ENCODE assay signal across 30 mouse cellular contexts in genomic region chr1:90939980-90940379, GRCm38 (mm10). TPM values are rescaled to one million over a fixed set of nuclear protein-coding genes. Genes with fewer than 3 reads are reported as not detected.
"Had no signal": no experiment of that assay in that cellular context is flagged by ENCODE, and none has a peak within 500 bp of the region (broad histone marks: within the 10 kb centered on the region; RNA-seq: fewer than 3 reads in every experiment).

No protein-coding gene starts in this region.

- H3K27ac ChIP-seq: kidney, postnatal 0 days; layer of hippocampus, adult 2 months; limb, embryonic 10.5 days; limb, embryonic 13.5 days; liver, embryonic 12.5 days; liver, embryonic 15.5 days; lung, embryonic 15.5 days; neural tube, embryonic 12.5 days; neural tube, embryonic 15.5 days; stomach, postnatal 0 days had no signal

- H3K9ac ChIP-seq: limb, embryonic 13.5 days; liver, embryonic 12.5 days; liver, embryonic 15.5 days; lung, embryonic 15.5 days; neural tube, embryonic 12.5 days; neural tube, embryonic 15.5 days had no signal

- DNase-seq: kidney, postnatal 25 days; layer of hippocampus, adult 9-11 months; liver; lung, adult 18-20 months; lung, postnatal 10 days; lung, postnatal 36 days; midbrain, embryonic 14.5 days; right cerebral cortex, adult 18-20 months; right cerebral cortex, postnatal 14 days; right cerebral cortex, postnatal 4 days; thymus, adult 2 months; thymus, postnatal 14 days; thymus, postnatal 4 days had no signal

- H3K9me3 ChIP-seq: limb, embryonic 10.5 days; limb, embryonic 13.5 days; liver, embryonic 12.5 days; liver, embryonic 15.5 days; lung, embryonic 15.5 days; megakaryocyte, embryonic 14.5 days; neural tube, embryonic 12.5 days; neural tube, embryonic 15.5 days had no signal

- H3K4me3 ChIP-seq: layer of hippocampus, adult 2 months; limb, embryonic 10.5 days; limb, embryonic 13.5 days; liver, embryonic 12.5 days; liver, embryonic 15.5 days; lung, embryonic 15.5 days; megakaryocyte, embryonic 14.5 days; neural tube, embryonic 12.5 days; neural tube, embryonic 15.5 days had no signal

- H3K4me1 ChIP-seq: limb, embryonic 10.5 days; limb, embryonic 13.5 days; liver, embryonic 15.5 days; lung, embryonic 15.5 days; megakaryocyte, embryonic 14.5 days; neural tube, embryonic 12.5 days; neural tube, embryonic 15.5 days had no signal

- H3K27me3 ChIP-seq: limb, embryonic 13.5 days; liver, embryonic 15.5 days; lung, embryonic 15.5 days; neural tube, embryonic 12.5 days; neural tube, embryonic 15.5 days had no signal

- H3K36me3 ChIP-seq: limb, embryonic 10.5 days; limb, embryonic 13.5 days; liver, embryonic 12.5 days; liver, embryonic 15.5 days; lung, embryonic 15.5 days; neural tube, embryonic 12.5 days; neural tube, embryonic 15.5 days had no signal

- H3K4me2 ChIP-seq: limb, embryonic 13.5 days; liver, embryonic 12.5 days; liver, embryonic 15.5 days; lung, embryonic 15.5 days; midbrain, embryonic 11.5 days; neural tube, embryonic 12.5 days; neural tube, embryonic 15.5 days had no signal

- ATAC-seq: liver, embryonic 12.5 days had no signal

RNA-seq across cellular contexts. Expression of gene Prlh, which starts 12.9 kb away (rescaled TPM):
- total RNA-seq: layer of hippocampus, adult 2 months; layer of hippocampus, postnatal 25 days; left cerebral cortex, adult 18-20 months; left cerebral cortex, postnatal 25 days had no signal
- polyA plus RNA-seq: kidney, postnatal 0 days; large intestine, adult 2 months; limb, embryonic 10.5 days; limb, embryonic 13.5 days; liver, embryonic 12.5 days; liver, embryonic 15.5 days; lung, embryonic 15.5 days; midbrain, embryonic 11.5 days; midbrain, embryonic 14.5 days; neural tube, embryonic 12.5 days; neural tube, embryonic 15.5 days; stomach, embryonic 14.5 days; stomach, postnatal 0 days; thymus, adult 2 months had no signal

RNA-seq across cellular contexts. Expression of gene Mlph, which starts 25.1 kb away (rescaled TPM):
- polyA plus RNA-seq: liver, embryonic 12.5 days; liver, embryonic 15.5 days had no signal

RNA-seq across cellular contexts. Expression of gene Rab17, which starts 29.5 kb away (rescaled TPM):
- total RNA-seq: layer of hippocampus, adult 2 months; layer of hippocampus, postnatal 25 days; left cerebral cortex, adult 18-20 months had no signal
- polyA plus RNA-seq: midbrain, embryonic 11.5 days; midbrain, embryonic 14.5 days; neural tube, embryonic 12.5 days; neural tube, embryonic 15.5 days had no signal
